Mouse (Mus musculus) ES-E14 (cell line): ENCODE results near the gene Ccdc13.

Source experiments
- HCFC1 ChIP-seq: IDR thresholded peaks from 2 replicates; pipeline ENCODE4 v1.6.1; 2012; ENCODE audit warnings: low read length, inconsistent platforms, borderline replicate concordance; ENCODE audit not compliant: insufficient read depth
- ZNF384 ChIP-seq: IDR thresholded peaks from 2 replicates; pipeline ENCODE4 v1.6.1; 2012; ENCODE audit warnings: low read depth, low read length, inconsistent platforms

GRCm38 (mm10) chr9:121807546-121807945 lies 31.7 kb downstream of the Ccdc13 start:
- TF ChIP-seq ZNF384 (no peak), HCFC1 (no peak)
